Mouse (Mus musculus) olfactory bulb, adult 2 months (tissue): Measurements from ENCODE around the gene Ift20.

Experiments used
- CTCF ChIP-seq: fragments of 200-500 bp; IDR thresholded peaks from 2 replicates; pipeline ENCODE4 v1.5.1; 2012; ENCODE audit warnings: low read depth, mild to moderate bottlenecking, low read length, moderate library complexity; ENCODE audit not compliant: insufficient read depth
- POLR2A ChIP-seq: fragments of 200-500 bp; IDR thresholded peaks from 2 replicates; pipeline ENCODE4 v1.6.1; 2012; ENCODE audit warnings: mild to moderate bottlenecking, low read depth, low read length, moderate library complexity; ENCODE audit not compliant: insufficient read depth

- TF ChIP-seq CTCF (no peak), POLR2A (peak; percentile 84)
Measured at GRCm38 (mm10) chr11:78497544-78498522, 38.3 kb upstream of the Ift20 start, which contains the start of gene Sarm1.
